Mouse (Mus musculus) liver, postnatal 0 days (tissue): ENCODE measurements at regions not wholly inside any gene's neighbourhood (a gene's known extent, or its start where the extent isn't known, plus 50 kb on each side); places are given as distances from the start of the nearest gene placed in this dataset.

Experiments
- ATAC-seq: fragments of 200-750 bp; cut with Nextera tagmentation; 2 replicates; pipeline ENCODE4 v1.8.0; 2017; ENCODE audit warnings: mild to moderate bottlenecking, moderate library complexity
- DNase-seq: peaks from one replicate; pipeline ENCODE4 v3.0.0-alpha.2; 2016
- H3K27ac ChIP-seq: fragments of 300-500 bp; sonication (generic); 2 replicates; pipeline ENCODE4 v1.5.1; 2014; ENCODE audit warnings: antibody characterized with exemption, moderate library complexity, mild to moderate bottlenecking, low read depth
- H3K27me3 ChIP-seq: fragments of 300-500 bp; sonication (generic); 2 replicates; pipeline ENCODE4 v1.6.1; 2014; ENCODE audit warnings: low read length, control low read depth, mixed read lengths; ENCODE audit not compliant: insufficient read depth
- H3K36me3 ChIP-seq: fragments of 300-500 bp; sonication (generic); replicated peaks from 2 replicates; pipeline ENCODE4 v1.6.1; 2014; ENCODE audit warnings: mild to moderate bottlenecking, control low read depth, low read length, moderate library complexity, mixed read lengths; ENCODE audit not compliant: insufficient read depth
- H3K4me1 ChIP-seq: fragments of 300-500 bp; sonication (generic); 2 replicates; pipeline ENCODE4 v1.6.1; 2014; ENCODE audit warnings: antibody characterized with exemption, mild to moderate bottlenecking, control low read depth; ENCODE audit not compliant: insufficient read depth
- H3K4me2 ChIP-seq: fragments of 300-500 bp; sonication (generic); 2 replicates; pipeline ENCODE4 v1.6.1; 2014; ENCODE audit warnings: low read depth, mild to moderate bottlenecking, low read length, moderate library complexity, mixed read lengths
- H3K4me3 ChIP-seq: fragments of 300-500 bp; sonication (generic); 2 replicates; pipeline ENCODE4 v1.5.1; 2014; ENCODE audit warnings: low read depth, low read length
- H3K9ac ChIP-seq: fragments of 300-500 bp; sonication (generic); replicated peaks from 2 replicates; pipeline ENCODE4 v1.6.1; 2014; ENCODE audit warnings: mild to moderate bottlenecking, moderate library complexity
- H3K9me3 ChIP-seq: fragments of 300-500 bp; sonication (generic); 2 replicates; pipeline ENCODE4 v1.6.1; 2016; ENCODE audit warnings: mild to moderate bottlenecking, control low read depth, low read length, mixed read lengths
- CTCF ChIP-seq: sonication (generic); IDR thresholded peaks from 2 replicates; pipeline ENCODE4 v1.5.1; 2016; ENCODE audit warnings: antibody characterized with exemption, low read depth
- EP300 ChIP-seq: IDR thresholded peaks from 2 replicates; pipeline ENCODE4 v1.6.1; 2016; ENCODE audit warnings: antibody characterized with exemption, low read depth, mild to moderate bottlenecking
- WGBS: fragments of 180-500 bp; shearing (Covaris S2); extraction: QIAGEN DNeasy Blood & Tissue Kit; methylation state at CpG from one replicate; pipeline ENCODE4 v1.1.7; 2014; ENCODE audit not compliant: insufficient replicate concordance; 5-methylcytosine and 5-hydroxymethylcytosine counted together

DNA sequence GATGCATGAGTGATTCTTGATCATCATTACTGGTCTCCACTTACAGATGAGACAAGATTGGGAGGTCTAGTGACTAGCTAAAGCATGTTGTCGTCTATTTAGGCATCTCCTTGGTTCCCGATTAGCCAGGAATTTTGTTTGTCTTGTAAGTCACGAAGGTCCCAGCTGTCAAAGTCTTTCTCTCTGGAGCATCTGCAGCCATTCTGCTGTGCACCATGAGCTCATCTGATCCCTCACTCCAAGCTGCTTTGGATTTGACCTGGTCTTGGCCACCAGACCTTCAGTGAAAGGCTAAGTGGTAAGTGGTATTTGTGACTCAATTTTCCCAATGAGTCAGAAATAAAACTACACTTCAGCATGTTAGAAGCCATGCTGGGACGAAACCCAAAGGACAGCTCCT is 53.3 kb upstream of the Creb5 start:
- Histone ChIP-seq H3K9me3 (no peaks in the 10 kb centered on the region), H3K9ac (no peak overlapping the region), H3K4me2 (no peak overlapping the region), H3K27me3 (no peaks in the 10 kb centered on the region), H3K4me3 (no peak overlapping the region), H3K36me3 (no peaks in the 10 kb centered on the region), H3K4me1 (no peaks in the 10 kb centered on the region), H3K27ac (no peak overlapping the region)
- ATAC-seq (no peak), DNase-seq (no peak)
- 56% methylated on average over 4 of the region's 4 CpGs for WGBS
- no peak for TF ChIP-seq CTCF
- no peak for TF ChIP-seq EP300

DNA sequence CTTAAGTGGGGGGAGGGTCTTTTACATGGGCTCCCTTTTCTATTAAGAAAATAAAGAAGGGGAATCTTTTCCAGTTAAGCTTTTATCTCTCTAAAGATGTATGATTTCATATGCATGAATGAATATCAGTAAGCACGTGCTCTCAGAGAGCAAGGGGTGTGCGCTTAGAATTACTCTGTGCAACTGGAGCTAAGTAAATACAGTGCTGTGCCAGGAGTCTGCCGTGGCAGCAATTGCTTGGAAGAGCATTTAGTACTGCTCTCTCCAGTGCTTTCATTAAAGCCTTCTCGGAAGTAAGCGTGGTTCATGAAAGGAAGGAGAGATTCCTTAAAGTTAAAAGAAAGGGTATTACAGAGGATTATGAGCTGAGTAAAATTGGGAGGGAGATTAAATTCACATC is 54.5 kb upstream of the Creb5 start:
- H3K27me3 ChIP-seq: no peaks in the 10 kb centered on the region
- no peak overlapping the region for H3K4me2 ChIP-seq
- no peak overlapping the region for H3K4me3 ChIP-seq
- H3K36me3 ChIP-seq: no peaks in the 10 kb centered on the region
- H3K9me3 ChIP-seq: no peaks in the 10 kb centered on the region
- DNase-seq (no peak), ATAC-seq (no peak)
- H3K27ac ChIP-seq: no peak overlapping the region
- TF ChIP-seq CTCF (no peak), EP300 (no peak)
- H3K9ac ChIP-seq: no peak overlapping the region
- 69% methylated on average over 5 of the region's 5 CpGs for WGBS
- H3K4me1 ChIP-seq: no peaks in the 10 kb centered on the region

DNA sequence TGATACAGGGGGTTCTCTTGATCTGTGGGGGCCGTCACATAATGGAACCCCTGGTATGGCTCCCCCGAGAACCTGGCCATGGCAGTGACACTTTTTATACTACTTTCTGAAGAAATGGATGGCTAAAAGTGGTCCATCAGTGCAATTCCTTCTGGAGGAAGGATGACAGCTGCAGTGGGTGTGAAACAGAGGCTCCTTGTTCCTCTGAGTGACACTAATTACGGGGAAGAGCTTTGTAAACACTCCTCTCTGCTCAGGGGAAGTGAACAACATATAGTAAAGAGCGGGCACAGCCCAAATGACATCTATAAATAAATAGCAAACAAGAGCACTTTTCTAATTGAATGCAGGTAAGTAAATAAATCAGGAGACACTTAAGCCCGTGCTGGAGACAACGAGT is 57.7 kb upstream of the Creb5 start:
- TF ChIP-seq CTCF (no peak), EP300 (no peak)
- Histone ChIP-seq H3K4me2 (no peak overlapping the region), H3K4me3 (no peak overlapping the region), H3K4me1 (no peaks in the 10 kb centered on the region), H3K27ac (no peak overlapping the region), H3K36me3 (no peaks in the 10 kb centered on the region), H3K9ac (no peak overlapping the region), H3K9me3 (no peaks in the 10 kb centered on the region), H3K27me3 (no peaks in the 10 kb centered on the region)
- ATAC-seq: no peak
- WGBS: 65% methylated on average over 6 of the region's 6 CpGs
- no peak for DNase-seq

DNA sequence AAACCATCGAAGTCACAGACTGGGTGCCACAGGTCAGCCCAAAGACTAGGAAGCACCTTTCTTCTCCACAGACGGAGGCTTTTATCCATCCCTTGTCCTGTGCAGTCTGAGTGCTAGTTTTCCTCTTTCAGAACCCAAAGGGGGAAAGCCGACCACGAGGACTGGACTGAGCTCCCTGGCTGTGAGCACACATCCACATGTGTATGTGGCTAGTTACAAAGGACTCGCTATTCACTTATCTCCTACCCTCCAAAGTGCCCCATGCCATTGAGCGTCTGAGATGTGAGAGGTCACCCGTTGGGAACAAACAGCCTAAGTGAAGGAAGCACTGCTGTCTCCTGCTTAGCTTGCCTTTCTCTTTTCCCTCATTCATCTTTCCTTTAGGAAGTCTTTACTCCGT is 65.0 kb upstream of the Creb5 start:
- TF ChIP-seq CTCF (no peak), EP300 (no peak)

DNA sequence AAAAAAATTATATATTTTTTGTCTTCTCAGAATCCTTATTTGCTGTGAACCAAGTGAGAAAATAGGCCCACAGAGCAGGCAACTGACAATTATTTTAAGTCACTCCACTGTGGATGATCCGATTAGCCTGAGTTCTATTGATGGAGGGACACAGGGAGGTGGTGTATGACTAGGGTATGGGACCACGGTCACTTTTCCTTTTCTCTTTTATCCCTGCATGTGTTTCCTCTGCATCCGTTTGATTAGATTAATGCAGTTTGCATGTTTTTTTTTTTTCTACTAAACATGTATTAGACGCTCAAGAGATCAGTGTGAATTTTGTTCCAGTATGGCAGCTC is 65.4 kb upstream of the Creb5 start:
- no peak for DNase-seq
- H3K4me2 ChIP-seq: no peak overlapping the region
- H3K27me3 ChIP-seq: no peaks in the 10 kb centered on the region
- WGBS: 70% methylated on average over 4 of the region's 4 CpGs
- no peak overlapping the region for H3K27ac ChIP-seq
- ATAC-seq: no peak
- H3K4me3 ChIP-seq: no peak overlapping the region
- H3K9ac ChIP-seq: no peak overlapping the region
- TF ChIP-seq EP300 (no peak), CTCF (no peak)
- H3K36me3 ChIP-seq: no peaks in the 10 kb centered on the region
- no peaks in the 10 kb centered on the region for H3K9me3 ChIP-seq
- no peaks in the 10 kb centered on the region for H3K4me1 ChIP-seq

More for the DNA sequence above, 65.0 kb upstream of the Creb5 start:
- Histone ChIP-seq H3K36me3 (no peaks in the 10 kb centered on the region), H3K4me3 (no peak overlapping the region), H3K4me1 (no peaks in the 10 kb centered on the region), H3K4me2 (no peak overlapping the region), H3K9me3 (no peaks in the 10 kb centered on the region), H3K27ac (no peak overlapping the region), H3K9ac (no peak overlapping the region), H3K27me3 (no peaks in the 10 kb centered on the region)
- WGBS: 62% methylated on average over 8 of the region's 8 CpGs
- ATAC-seq (no peak), DNase-seq (no peak)

DNA sequence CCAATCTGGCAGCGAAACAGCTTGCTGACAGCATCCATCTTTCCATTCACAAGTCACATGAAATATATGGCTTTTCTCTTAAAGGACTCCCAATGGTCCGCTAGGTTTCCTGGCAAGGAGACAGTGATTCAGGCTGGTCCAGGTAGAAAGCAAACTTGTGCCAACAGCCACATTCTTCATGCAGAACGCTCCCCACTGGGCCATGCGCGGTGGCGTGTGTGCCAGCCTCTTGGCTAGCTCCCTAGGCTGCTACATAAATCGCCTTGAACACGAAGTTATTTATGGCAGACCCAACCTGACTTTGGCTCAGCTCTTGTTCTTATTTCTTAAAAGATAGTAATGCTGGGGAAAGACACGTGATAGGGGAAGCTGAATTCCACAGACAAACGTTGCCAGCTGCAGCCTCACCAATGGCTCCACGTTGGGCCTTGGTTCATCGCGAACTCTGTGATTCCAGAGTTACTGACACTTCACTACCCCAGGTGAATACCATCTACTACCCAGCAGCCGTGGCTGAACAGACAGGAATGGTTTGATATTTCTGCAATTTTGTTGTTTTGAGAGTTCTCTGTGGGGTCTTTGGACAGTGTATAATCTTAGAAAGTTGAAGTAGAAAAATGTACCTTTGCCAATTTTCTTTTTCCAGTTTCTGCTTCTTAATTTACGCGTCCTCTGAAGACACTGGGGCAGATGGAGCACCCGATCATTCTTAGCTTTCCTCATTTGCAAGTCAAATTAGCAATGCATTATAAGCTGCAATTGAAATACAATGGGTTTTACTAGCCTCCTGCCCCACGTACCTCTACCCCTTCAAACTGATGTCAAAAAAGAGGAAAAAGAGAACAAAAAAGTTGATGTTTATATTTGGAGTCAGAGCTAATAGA is 66.0 kb upstream of the Creb5 start:
- H3K27ac ChIP-seq: no peak overlapping the region
- no peak overlapping the region for H3K4me3 ChIP-seq
- DNase-seq: no peak
- H3K4me2 ChIP-seq: no peak overlapping the region
- H3K9me3 ChIP-seq: no peaks in the 10 kb centered on the region
- 81% methylated on average over 18 of the region's 18 CpGs for WGBS
- no peak overlapping the region for H3K9ac ChIP-seq
- ATAC-seq: no peak
- no peaks in the 10 kb centered on the region for H3K4me1 ChIP-seq
- H3K36me3 ChIP-seq: no peaks in the 10 kb centered on the region
- no peaks in the 10 kb centered on the region for H3K27me3 ChIP-seq
- TF ChIP-seq EP300 (no peak), CTCF (no peak)
